Mouse (Mus musculus): ENCODE measurements at regions not wholly inside any gene's neighbourhood (a gene's known extent, or its start where the extent isn't known, plus 50 kb on each side); places are given as distances from the start of the nearest gene placed in this dataset.

DNA sequence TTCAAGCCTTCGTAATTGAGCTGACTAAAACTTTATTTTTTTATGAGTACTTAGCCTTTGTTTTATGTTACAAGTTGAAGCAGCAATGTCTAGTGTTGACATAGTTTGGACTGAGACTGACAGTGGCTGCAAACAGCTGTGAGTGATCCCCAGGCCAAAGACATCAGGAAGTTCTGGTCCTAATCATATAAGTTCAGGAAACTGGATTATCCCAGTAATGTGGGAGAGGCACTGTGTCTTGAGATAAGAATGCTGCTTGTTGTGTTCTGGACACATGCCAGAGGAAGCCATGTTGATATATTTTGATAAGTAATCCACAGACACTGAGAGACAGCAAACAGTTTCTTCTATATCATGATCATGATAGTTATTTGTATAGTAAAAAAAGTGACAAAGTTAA, 153.4 kb downstream of the Lrriq3 start:
- Histone ChIP-seq H3K4me3 (no peak overlapping the region), H3K9ac (no peak overlapping the region), H3K27ac (no peak overlapping the region), H3K27me3 (no peaks in the 10 kb centered on the region), H3K36me3 (no peaks in the 10 kb centered on the region), H3K4me2 (no peak overlapping the region), H3K4me1 (no peaks in the 10 kb centered on the region), H3K9me3 (no peaks in the 10 kb centered on the region)
- no peak for ATAC-seq (ENCODE audit: insufficient number of reproducible peaks, low FRiP score, low TSS enrichment, low read depth)
- WGBS: 67% methylated on average over 1 of the region's 1 CpGs

DNA sequence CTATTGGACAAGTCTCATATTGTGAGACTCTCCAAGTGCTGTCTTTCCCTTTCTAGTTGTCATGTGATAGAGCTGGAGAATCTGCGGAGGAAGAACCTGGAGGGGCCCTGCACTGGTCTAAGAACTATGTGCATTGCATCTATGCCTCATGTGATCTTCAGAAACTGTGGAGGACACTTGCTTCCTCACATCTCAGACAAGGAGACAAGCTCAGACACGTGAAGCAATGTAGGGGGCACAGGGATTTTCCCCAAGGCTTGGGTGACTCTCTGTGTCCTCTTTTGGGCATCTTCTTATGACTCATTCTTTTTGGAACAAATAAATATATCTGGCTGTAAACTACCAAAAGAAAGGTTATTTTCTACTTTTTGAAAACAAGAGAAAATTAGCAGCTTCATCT, 153.9 kb downstream of the Lrriq3 start:
- no peak overlapping the region for H3K4me2 ChIP-seq
- no peak overlapping the region for H3K27ac ChIP-seq
- no peaks in the 10 kb centered on the region for H3K9me3 ChIP-seq
- no peak for ATAC-seq (ENCODE audit: insufficient number of reproducible peaks, low FRiP score, low TSS enrichment, low read depth)
- H3K4me1 ChIP-seq: no peaks in the 10 kb centered on the region
- no peak overlapping the region for H3K4me3 ChIP-seq
- no peak overlapping the region for H3K9ac ChIP-seq
- 68% methylated on average over 2 of the region's 2 CpGs for whole genome bisulfite sequencing
- no peaks in the 10 kb centered on the region for H3K36me3 ChIP-seq
- H3K27me3 ChIP-seq: no peaks in the 10 kb centered on the region

DNA sequence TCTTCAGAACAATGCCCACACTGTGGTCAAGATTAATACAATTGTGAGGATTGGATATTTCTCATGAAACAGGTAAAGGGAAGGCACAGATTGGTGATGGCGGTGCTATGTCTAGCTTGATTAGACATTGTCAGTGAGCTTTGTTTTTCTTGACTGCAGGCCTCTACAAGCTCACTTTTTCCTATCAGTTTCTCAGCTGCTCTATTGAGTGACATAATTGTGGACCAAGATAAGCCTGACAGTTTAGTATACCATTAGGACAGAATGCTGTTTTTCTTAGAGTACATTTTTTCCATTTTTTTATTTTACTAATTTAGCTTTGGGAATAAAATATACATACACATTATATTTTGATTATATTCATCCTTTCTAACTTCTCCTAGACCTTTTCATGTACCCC, 154.7 kb downstream of the Lrriq3 start:
- H3K36me3 ChIP-seq: no peaks in the 10 kb centered on the region
- H3K4me2 ChIP-seq: no peak overlapping the region
- no peaks in the 10 kb centered on the region for H3K27me3 ChIP-seq
- H3K9me3 ChIP-seq: no peaks in the 10 kb centered on the region
- no peak overlapping the region for H3K9ac ChIP-seq
- WGBS: 88% methylated on average over 1 of the region's 1 CpGs
- no peak for ATAC-seq (ENCODE audit: insufficient number of reproducible peaks, low FRiP score, low TSS enrichment, low read depth)
- no peak overlapping the region for H3K4me3 ChIP-seq
- no peak overlapping the region for H3K27ac ChIP-seq
- no peaks in the 10 kb centered on the region for H3K4me1 ChIP-seq

DNA sequence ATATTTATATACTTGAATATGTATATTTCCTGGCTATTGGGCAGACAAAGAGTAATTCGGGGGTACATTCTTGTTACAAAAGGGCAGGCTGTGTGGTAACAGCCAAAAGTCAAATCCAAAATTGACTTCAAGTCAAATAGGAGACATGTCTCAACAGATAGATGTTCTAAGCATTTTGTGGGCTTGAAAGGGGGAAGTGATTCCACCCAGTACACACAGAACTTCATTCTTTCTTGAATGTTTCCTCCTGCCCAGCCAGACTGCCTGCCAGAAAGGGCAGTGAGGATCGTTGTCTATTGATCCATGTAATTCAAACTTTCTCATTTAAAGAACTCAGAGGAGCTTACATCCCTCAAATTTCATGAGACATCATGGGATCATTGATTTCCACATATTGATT, 157.7 kb downstream of the Lrriq3 start:
- Histone ChIP-seq H3K36me3 (no peaks in the 10 kb centered on the region), H3K9me3 (no peaks in the 10 kb centered on the region), H3K9ac (no peak overlapping the region), H3K27ac (no peak overlapping the region), H3K4me2 (no peak overlapping the region), H3K27me3 (no peaks in the 10 kb centered on the region), H3K4me3 (no peak overlapping the region), H3K4me1 (no peaks in the 10 kb centered on the region)
- 77% methylated on average over 2 of the region's 2 CpGs for WGBS
- no peak for ATAC-seq (ENCODE audit: insufficient number of reproducible peaks, low FRiP score, low TSS enrichment, low read depth)

GRCm38 (mm10) chr3:155298206-155298605, 205.0 kb downstream of the Lrriq3 start:
- WGBS: 59% methylated on average over 3 of the region's 3 CpGs
- no peak overlapping the region for H3K9ac ChIP-seq
- ATAC-seq (ENCODE audit: insufficient number of reproducible peaks, low FRiP score, low TSS enrichment, low read depth): no peak
- H3K4me1 ChIP-seq: no peaks in the 10 kb centered on the region
- no peak overlapping the region for H3K27ac ChIP-seq
- H3K4me3 ChIP-seq: no peak overlapping the region
- no peaks in the 10 kb centered on the region for H3K9me3 ChIP-seq
- no peaks in the 10 kb centered on the region for H3K36me3 ChIP-seq
- no peaks in the 10 kb centered on the region for H3K27me3 ChIP-seq
- H3K4me2 ChIP-seq: no peak overlapping the region

DNA sequence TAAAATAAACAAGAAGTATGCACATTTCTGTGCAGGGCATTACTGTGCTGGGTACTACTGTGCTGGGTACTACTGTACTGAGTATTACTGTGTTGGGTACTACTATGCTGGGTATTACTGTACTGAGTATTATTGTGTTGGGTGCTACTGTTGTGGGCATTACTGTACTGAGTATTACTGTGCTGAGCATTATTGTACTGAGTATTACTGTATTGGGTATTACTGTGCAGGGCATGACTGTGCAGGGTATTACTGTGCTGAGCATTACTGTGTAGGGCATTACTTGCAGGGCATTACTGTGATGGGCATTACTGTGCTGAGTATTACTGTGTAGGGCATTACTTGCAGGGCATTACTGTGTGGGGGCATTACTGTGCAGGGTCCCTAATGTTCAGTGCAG, 205.5 kb downstream of the Lrriq3 start:
- ATAC-seq (ENCODE audit: insufficient number of reproducible peaks, low FRiP score, low TSS enrichment, low read depth): no peak
- Histone ChIP-seq H3K27ac (no peak overlapping the region), H3K9ac (no peak overlapping the region), H3K9me3 (no peaks in the 10 kb centered on the region), H3K4me3 (no peak overlapping the region), H3K4me2 (no peak overlapping the region), H3K27me3 (no peaks in the 10 kb centered on the region), H3K4me1 (no peaks in the 10 kb centered on the region), H3K36me3 (no peaks in the 10 kb centered on the region)

DNA sequence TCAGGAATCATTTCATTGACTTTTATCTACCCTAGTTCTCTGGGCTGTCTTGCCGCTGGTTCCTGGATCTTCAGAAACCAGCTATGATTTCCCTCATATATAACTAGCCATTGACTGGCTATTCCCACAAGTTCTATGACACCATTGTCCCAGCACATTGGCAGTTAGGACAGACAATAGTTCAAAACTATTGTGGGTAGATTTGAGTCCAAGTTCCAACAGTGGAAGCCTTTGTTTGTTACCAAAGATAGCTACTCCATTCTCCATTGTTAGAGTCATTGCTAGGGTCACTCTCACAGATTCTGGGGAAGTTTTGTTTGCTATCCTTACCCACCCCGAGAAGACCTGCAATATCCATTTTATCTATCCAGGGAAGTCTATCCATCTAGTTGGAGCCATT, 229.1 kb downstream of the Lrriq3 start:
- H3K27ac ChIP-seq: no peak overlapping the region
- no peak for ATAC-seq (ENCODE audit: insufficient number of reproducible peaks, low FRiP score, low TSS enrichment, low read depth)
- H3K4me1 ChIP-seq: no peaks in the 10 kb centered on the region
- H3K9me3 ChIP-seq: no peaks in the 10 kb centered on the region
- WGBS: 88% methylated on average over 2 of the region's 2 CpGs
- no peaks in the 10 kb centered on the region for H3K27me3 ChIP-seq
- no peak overlapping the region for H3K9ac ChIP-seq
- no peak overlapping the region for H3K4me2 ChIP-seq
- no peaks in the 10 kb centered on the region for H3K36me3 ChIP-seq
- no peak overlapping the region for H3K4me3 ChIP-seq

GRCm38 (mm10) chr3:155329701-155330100, 236.5 kb downstream of the Lrriq3 start:
- WGBS: 36% methylated on average over 2 of the region's 2 CpGs
- H3K4me3 ChIP-seq: no peak overlapping the region
- H3K4me2 ChIP-seq: no peak overlapping the region
- H3K27me3 ChIP-seq: no peaks in the 10 kb centered on the region
- no peak overlapping the region for H3K27ac ChIP-seq
- H3K9ac ChIP-seq: no peak overlapping the region
- ATAC-seq (ENCODE audit: insufficient number of reproducible peaks, low FRiP score, low TSS enrichment, low read depth): no peak
- no peaks in the 10 kb centered on the region for H3K36me3 ChIP-seq
- H3K9me3 ChIP-seq: no peaks in the 10 kb centered on the region
- no peaks in the 10 kb centered on the region for H3K4me1 ChIP-seq

DNA sequence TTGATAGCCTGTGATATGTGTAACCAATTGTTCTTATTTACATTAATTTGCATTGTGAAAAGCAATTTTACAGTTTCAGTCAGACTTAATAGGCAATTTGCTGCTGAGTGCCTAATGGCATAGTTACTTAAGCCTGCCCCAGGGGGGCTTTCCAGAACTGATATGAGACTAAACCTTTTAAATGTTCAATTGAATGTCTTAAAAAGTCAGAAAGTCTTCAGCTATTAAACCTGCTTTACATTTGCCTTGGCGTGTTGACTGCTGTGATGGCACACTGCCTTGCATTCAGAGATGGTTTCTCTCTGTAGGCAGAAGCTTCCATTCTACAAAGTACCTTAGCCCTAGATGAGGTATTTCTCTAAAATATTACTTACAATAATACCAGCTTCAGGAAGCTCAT, 256.0 kb downstream of the Lrriq3 start:
- Histone ChIP-seq H3K9me3 (no peaks in the 10 kb centered on the region), H3K4me3 (no peak overlapping the region), H3K27me3 (no peaks in the 10 kb centered on the region), H3K27ac (no peak overlapping the region), H3K4me2 (no peak overlapping the region), H3K36me3 (no peaks in the 10 kb centered on the region), H3K4me1 (no peaks in the 10 kb centered on the region), H3K9ac (no peak overlapping the region)
- 42% methylated on average over 1 of the region's 1 CpGs for WGBS
- no peak for ATAC-seq (ENCODE audit: insufficient number of reproducible peaks, low FRiP score, low TSS enrichment, low read depth)

GRCm38 (mm10) chr3:155351636-155352035, 258.4 kb downstream of the Lrriq3 start:
- Histone ChIP-seq H3K9me3 (no peaks in the 10 kb centered on the region), H3K4me2 (no peak overlapping the region), H3K27me3 (no peaks in the 10 kb centered on the region), H3K4me1 (no peaks in the 10 kb centered on the region), H3K36me3 (no peaks in the 10 kb centered on the region), H3K9ac (no peak overlapping the region), H3K4me3 (no peak overlapping the region), H3K27ac (no peak overlapping the region)
- no peak for ATAC-seq (ENCODE audit: insufficient number of reproducible peaks, low FRiP score, low TSS enrichment, low read depth)
- WGBS: 78% methylated on average over 2 of the region's 2 CpGs

DNA sequence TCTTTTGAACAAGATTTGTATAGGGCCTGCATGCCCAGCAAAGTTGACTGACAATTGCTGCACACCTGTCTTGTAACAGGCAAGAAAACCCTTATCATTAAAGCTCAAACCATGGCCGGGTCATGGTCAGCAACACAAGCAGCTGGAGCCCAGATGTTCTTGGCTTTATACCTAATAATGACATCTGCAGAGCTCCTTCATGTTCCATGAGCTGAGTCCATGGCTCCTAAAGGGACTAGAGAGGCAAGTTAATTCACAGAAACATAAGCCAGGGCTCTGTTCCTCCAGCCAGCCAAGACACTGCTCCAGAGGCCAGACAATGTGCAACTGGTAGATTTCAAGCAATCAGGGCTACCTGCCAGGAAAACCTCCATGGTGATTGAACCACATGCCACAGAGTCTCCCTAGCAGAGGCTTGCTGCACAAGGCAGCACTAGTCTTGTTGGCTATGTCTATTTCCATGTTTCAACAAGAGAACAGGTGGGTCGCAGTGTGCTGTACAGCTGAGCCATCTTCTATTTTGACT, 259.1 kb downstream of the Lrriq3 start:
- 52% methylated on average over 2 of the region's 2 CpGs for WGBS
- no peak for ATAC-seq (ENCODE audit: insufficient number of reproducible peaks, low FRiP score, low TSS enrichment, low read depth)

GRCm38 (mm10) chr3:155360399-155360798, 267.2 kb downstream of the Lrriq3 start:
- ATAC-seq (ENCODE audit: insufficient number of reproducible peaks, low FRiP score, low TSS enrichment, low read depth): no peak

More for the DNA sequence above, 259.1 kb downstream of the Lrriq3 start:
- Histone ChIP-seq H3K27ac (no peak overlapping the region), H3K4me2 (no peak overlapping the region), H3K36me3 (no peaks in the 10 kb centered on the region), H3K9ac (no peak overlapping the region), H3K27me3 (no peaks in the 10 kb centered on the region), H3K9me3 (no peaks in the 10 kb centered on the region), H3K4me1 (no peaks in the 10 kb centered on the region), H3K4me3 (no peak overlapping the region)

DNA sequence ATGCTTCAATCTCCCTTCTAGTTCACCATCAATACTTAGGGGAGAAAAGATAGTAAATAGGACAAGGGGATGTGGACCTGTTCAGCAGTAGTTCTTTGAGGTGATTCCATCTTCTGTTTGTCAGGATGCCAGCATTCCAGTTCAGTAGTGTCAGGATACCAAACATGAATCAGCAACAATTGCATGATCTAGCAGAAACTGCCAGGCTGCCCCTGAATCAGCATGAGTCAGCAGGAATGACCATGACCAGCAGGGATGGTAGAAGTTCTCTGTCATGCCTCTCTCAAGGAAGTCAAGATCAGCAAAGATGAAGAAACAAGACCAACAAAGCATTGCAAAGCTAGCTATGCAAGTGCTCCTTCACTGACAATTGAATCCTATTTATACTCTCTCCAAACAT, 277.5 kb downstream of the Lrriq3 start:
- Histone ChIP-seq H3K27ac (no peak overlapping the region), H3K36me3 (no peaks in the 10 kb centered on the region), H3K9me3 (no peaks in the 10 kb centered on the region), H3K4me2 (no peak overlapping the region), H3K4me1 (no peaks in the 10 kb centered on the region), H3K27me3 (no peaks in the 10 kb centered on the region), H3K4me3 (no peak overlapping the region), H3K9ac (no peak overlapping the region)
- ATAC-seq (ENCODE audit: insufficient number of reproducible peaks, low FRiP score, low TSS enrichment, low read depth): no peak

More at GRCm38 (mm10) chr3:155360399-155360798, 267.2 kb downstream of the Lrriq3 start:
- Histone ChIP-seq H3K27me3 (no peaks in the 10 kb centered on the region), H3K9ac (no peak overlapping the region), H3K4me2 (no peak overlapping the region), H3K27ac (no peak overlapping the region), H3K9me3 (no peaks in the 10 kb centered on the region), H3K36me3 (no peaks in the 10 kb centered on the region), H3K4me1 (no peaks in the 10 kb centered on the region), H3K4me3 (no peak overlapping the region)
- WGBS: 55% methylated on average over 1 of the region's 1 CpGs
